Comparison of ENCODE assay signal across 17 mouse cellular contexts in genomic region chr4:132057311-132057710, GRCm38 (mm10). TPM values are rescaled to one million over a fixed set of nuclear protein-coding genes. Genes with fewer than 3 reads are reported as not detected.
"Had no signal": no experiment of that assay in that cellular context is flagged by ENCODE, and none has a peak within 500 bp of the region (broad histone marks: within the 10 kb centered on the region; RNA-seq: fewer than 3 reads in every experiment).

No protein-coding gene starts in this region.

- H3K9me3 ChIP-seq: intestine, embryonic 15.5 days; limb, embryonic 10.5 days; midbrain, embryonic 13.5 days had no signal

- H3K4me3 ChIP-seq: intestine, embryonic 15.5 days; layer of hippocampus, adult 2 months; limb, embryonic 10.5 days; midbrain, embryonic 13.5 days had no signal

- H3K4me2 ChIP-seq: intestine, embryonic 15.5 days; lung, embryonic 14.5 days; midbrain, embryonic 13.5 days had no signal

- H3K36me3 ChIP-seq: intestine, embryonic 15.5 days; limb, embryonic 10.5 days; midbrain, embryonic 13.5 days had no signal

- H3K9ac ChIP-seq: intestine, embryonic 15.5 days; lung, embryonic 14.5 days; midbrain, embryonic 13.5 days had no signal

- ATAC-seq: hindbrain, postnatal 0 days; intestine, embryonic 15.5 days; midbrain, embryonic 13.5 days had no signal

- DNase-seq: kidney, adult 18-20 months; kidney, postnatal 10 days; kidney, postnatal 4 days; lung, embryonic 14.5 days; lung, postnatal 14 days; right cerebral cortex, adult 18-20 months; right cerebral cortex, postnatal 25 days had no signal

- H3K4me1 ChIP-seq: intestine, embryonic 15.5 days; midbrain, embryonic 13.5 days had no signal

- H3K27ac ChIP-seq: hindbrain, postnatal 0 days; intestine, embryonic 15.5 days; layer of hippocampus, adult 2 months; limb, embryonic 10.5 days; macrophage; midbrain, embryonic 13.5 days had no signal

- H3K27me3 ChIP-seq: intestine, embryonic 15.5 days; midbrain, embryonic 13.5 days had no signal

RNA-seq across cellular contexts. Expression of gene Gm10300, which starts 17.2 kb away (rescaled TPM):
- total RNA-seq: hindbrain, postnatal 0 days; layer of hippocampus, adult 2 months; layer of hippocampus, postnatal 10 days; left cerebral cortex, adult 18-20 months had no signal
- polyA plus RNA-seq: hindbrain, postnatal 0 days; kidney, embryonic 14.5 days; limb, embryonic 10.5 days; midbrain, embryonic 13.5 days; neural tube, embryonic 14.5 days had no signal
